Mouse (Mus musculus) layer of hippocampus, adult 11-12 months (tissue): ENCODE data around the gene Gen1.

Experiments used
- DNase-seq: peaks from one replicate; pipeline ENCODE4 v3.0.0; 2022; ENCODE audit warnings: low spot score

Gene Gen1

DNA sequence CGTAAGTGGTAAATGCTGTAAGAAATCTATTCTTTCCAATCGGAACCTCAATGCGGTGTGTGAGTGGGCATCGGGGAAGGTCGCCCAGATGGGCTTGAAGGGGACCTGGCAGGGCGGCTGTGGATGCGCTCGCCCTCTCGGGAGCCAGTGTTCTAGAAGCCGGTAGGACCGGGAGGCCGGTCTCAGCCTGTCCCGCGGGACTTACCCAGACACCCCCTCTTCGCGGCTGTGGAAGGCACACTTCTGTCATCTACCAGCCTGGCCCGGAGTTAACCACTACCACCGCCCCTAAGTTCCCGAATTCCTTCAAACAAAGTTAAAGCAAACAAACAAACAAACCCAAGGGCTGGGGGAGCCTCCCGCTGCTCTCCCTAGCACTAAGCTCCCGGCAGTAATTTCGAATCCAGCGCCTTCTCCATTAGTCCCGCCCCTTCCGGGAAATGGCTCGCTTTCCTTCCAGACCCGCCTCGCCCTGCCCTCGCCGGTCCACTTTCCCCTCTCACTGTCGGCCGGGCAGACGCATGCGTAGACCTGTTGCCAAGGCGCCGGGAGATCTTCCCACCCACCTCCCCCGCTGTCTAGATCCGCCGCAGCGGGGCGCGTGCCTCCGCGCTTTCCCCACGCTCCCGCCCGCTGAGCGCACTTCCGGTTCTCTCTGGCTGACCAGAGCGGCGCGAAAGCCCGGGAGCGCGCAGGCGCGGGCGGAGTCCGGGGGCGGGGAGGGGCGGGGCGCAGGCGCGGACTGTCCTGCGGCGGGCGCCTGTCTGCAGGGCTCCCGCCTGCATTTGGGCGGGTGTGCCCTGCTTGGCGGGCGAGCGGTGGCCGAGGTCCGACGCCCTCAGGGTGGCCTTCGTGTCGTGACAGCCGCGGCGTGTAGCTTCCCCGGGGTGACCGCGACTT, at the start of gene Gen1, which contains the start of gene Smc6:
Gene Gen1, minus strand, starts transcription at position 420 of the 900 bp plus-strand sequence.
Gene Smc6, plus strand, starts transcription at position 505 of the 900 bp plus-strand sequence.
- DNase-seq, result peak; percentile 92

DNA sequence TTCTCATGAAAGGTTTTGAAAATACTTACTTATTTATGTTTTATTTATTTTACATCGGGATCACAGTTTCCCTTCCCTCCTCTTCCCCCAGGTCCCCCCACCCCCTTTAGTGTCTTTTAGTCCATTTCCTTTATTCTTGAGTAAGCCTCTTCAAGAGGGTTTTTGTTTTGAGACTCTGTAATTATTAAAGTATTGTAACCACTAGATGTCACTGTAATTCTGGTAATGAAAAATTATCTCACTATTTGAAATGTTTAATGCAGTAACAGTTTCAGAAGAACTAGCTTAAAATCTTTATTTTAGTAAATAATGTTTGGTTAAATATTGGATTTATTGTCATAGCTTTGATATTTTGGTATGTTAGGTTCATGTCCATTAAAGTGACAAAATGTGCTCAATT, 48.2 kb upstream of the Gen1 start:
- DNase-seq, result no peak

DNA sequence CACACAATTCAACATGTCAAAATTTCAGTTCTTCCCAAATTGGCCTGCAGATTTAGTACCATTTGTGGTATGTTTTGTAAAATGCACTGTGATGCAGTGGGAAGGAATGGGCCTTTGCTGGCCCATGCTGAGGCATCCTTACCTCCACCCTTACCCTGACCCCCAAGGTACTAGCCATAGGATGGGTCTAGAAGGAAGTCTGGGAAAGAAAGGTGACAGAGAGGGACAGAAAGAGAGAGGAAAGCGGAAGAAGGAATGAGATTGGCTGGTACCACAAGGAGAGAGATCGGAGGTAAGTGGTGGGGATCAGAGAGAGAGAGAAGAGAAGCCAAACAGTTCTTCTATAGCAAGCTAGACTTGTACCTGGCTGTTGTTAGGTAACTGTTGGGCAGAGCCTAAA, 45.5 kb upstream of the Gen1 start:
- DNase-seq, result no peak

DNA sequence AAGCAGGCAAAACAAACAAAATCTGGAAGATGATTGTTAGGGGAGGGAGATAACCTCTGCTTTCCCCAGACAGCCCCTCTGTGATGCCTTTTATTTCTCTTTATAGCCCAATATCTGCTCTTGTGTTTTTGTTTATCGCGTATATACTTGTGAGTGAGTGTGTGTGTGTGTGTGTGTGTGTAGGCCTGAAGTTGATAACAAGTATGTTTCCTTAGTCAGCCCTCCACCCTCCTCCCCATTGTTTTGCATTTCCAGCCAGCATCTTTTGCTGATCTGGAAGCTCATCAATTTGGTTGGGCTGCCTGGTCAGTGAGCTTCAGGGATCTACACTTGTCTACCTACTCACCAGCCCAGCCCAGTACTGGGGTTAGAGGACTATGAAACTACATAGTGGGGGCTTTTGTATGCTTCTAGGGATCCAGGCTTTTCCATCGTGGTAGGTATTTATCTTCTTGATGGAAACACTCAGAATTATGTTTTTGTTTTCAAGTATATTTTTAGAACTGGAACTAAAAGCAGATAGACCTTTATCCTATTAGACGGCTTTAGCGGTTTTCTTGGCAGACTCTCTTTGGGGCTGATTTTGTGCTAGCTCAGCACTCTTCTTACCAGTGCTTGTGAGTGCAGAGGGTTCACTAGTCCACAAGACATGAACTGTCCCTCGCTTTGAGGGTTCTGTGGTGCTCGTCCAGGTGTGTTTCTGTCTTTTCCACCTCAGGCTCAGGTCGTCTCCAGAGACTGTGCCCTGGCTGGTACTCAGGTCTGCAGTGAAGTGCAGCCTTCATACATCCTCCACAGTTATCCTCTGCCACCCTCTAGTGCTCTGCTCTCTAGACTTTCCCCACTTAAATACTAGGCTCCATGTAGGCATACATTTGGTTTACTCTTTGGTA, 41.4 kb upstream of the Gen1 start:
- DNase-seq, result no peak

DNA sequence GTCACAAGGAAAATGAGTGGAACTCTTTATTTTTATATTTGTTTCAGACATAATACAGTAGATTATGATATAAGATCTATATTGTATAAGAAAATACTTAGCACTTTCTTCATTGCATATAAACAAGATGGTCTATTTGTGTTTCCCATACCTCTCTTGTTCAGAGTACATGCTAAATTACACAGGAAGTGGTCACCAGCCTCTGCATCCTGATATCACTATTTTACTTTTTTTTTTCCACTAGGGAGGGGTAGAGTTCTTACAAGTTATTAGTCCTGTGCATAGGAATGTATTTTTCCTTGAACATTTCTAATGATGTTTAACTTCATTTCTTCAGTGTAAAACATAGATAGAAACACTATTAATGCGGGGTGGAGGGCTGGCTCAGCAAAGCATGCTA, 35.3 kb upstream of the Gen1 start:
- no peak for DNase-seq

DNA sequence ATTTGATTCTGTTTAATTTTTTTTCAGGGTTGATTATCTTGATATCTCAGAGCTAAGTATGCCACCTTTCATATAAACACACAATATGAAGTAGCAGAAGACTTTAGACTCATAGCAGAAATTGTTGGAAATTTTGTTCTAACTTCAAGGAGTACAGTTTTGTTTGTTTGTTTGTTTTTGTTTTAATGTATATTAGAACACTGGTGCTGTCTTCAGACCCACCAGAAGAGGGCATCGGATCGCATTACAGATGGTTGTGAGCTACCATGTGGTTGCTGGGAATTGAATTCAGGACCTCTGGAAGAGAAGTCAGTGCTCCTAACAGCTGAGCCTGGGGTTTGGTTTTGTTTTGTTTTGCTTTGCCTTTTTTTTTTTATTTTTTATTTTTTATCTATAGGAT, 20.8 kb upstream of the Gen1 start:
- DNase-seq, result no peak

DNA sequence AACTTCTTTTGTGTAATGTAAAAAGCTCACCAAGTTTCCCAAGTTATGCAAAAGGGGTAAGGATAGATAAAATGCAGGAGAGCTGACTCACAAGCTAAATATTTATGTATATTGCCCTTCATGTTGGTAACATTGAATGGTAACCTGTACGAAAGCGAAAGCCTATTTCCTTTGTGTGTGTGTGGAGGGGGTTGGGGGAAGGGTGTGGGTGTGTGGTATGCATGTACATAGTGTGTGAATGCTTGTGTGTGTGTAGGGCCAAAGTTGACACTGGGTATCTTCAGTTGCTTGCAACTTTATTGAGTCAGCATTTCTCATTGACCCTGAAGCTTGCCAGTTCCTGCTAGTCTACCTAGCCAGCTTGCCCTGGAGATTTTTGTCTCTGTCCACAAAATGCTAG, 16.0 kb upstream of the Gen1 start:
- DNase-seq, result no peak

DNA sequence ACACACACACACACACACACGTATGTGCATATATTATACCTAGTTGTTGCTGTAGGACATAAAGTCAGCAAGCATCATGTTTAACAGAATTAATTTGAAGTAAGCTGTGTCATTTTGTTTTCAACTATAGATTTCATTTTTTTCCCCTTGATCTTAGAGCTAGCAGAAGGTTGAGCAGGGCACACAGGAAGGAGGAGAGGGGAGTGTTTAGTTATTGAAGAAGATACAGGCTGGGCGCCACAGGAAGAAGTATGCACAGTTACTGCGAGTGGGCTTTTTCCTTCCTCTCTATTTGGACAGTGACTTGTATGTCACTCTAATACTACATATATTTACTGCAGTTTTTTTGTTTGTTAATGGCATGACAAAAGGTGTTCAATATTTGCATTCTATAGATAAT, 14.3 kb upstream of the Gen1 start:
- no peak for DNase-seq

DNA sequence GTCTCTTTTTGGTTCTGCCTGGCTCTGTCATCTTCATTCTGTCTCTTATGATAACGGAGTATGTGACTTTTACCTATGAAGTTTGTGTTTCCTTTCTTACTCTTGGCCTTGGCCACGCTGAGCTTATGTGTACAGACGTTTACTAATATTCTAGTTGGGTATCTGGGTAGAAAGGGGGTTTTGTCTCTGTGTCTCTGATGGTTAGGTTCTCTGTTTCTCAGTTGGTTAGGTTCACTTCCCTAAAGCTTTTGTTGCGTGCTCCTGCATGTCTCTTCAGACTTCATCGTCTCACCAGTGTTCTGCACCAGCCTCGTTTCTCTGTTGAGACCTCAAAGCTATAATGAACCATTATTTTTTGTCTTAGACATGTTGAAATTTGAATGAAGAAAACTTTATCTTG, 11.6 kb upstream of the Gen1 start:
- DNase-seq, result no peak

DNA sequence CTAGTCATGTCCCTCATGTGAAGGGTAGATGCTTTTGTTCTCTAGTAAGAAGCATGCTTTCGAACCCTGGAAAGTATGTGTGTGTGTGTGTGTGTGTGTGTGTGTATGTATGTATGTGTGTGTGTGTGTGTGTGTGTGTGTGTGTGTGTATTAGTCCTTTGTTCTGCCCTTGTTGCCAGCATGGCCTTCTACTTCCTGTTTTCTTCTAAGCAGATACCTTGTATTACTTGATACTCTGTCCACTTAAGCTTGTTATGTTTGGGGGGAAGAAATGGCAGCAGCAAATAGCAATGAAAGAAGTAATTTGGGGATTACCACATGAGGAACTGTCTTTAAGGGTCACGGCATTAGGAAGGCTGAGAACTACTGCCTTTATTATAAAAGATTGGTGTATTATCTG, 11.0 kb upstream of the Gen1 start:
- DNase-seq, result no peak

DNA sequence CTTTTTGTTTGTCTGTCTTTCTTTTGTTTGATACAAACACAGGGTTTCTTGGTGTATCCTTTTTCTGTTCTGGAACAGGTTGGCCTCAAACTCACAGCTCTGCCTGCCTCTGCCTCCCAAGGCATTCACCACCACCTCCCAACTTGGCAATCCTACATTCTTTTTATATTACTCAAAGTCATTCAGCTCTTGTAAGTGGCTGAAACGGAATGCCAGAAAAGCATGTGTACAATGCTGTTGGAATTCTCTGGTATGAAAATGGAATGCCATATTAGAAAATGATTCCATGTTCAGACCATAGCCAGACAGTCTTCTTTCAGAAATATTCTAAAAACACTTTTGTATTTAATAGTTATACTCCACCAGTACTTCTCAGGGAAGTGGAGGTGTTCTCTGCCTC, 7.6 kb upstream of the Gen1 start:
- DNase-seq, result no peak

DNA sequence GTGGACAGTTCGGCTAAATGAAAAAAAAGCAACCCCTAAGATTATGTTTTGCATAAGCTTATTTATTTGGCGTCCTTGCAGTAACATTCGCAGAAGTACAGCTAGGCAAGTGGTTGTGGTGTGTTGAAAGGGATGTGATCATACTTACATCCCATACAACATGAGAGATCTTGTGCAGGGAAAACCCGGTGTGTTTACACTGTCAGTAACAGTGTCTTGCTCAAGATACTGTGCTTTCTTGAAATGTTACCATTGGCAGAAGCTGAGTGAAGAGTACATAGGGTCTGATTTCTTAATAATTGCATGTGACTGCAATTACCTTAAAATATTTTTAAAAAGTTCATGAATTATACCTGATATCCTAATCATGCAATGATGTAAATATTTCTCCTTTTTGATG, 7.0 kb upstream of the Gen1 start:
- no peak for DNase-seq

DNA sequence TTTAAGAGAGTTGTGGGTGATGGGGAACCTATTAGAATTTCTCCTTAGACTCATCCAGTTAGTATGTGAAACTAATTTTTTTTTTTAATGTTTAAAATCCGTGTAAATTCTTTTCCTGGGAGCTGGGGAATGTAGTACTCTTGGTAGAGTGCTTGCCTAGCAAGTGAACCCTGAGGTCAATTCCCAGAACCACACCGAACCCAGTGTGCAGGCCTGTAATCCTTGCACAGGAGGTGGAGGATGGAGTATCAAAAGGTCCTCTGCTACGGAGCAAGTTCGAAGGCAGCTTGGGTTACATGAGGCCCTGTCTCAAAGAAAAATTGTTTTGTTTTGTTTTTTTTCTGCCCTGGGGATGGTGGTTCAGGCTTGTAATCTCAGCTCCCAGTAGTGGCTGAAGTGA, 1.4 kb upstream of the Gen1 start:
- DNase-seq, result no peak

DNA sequence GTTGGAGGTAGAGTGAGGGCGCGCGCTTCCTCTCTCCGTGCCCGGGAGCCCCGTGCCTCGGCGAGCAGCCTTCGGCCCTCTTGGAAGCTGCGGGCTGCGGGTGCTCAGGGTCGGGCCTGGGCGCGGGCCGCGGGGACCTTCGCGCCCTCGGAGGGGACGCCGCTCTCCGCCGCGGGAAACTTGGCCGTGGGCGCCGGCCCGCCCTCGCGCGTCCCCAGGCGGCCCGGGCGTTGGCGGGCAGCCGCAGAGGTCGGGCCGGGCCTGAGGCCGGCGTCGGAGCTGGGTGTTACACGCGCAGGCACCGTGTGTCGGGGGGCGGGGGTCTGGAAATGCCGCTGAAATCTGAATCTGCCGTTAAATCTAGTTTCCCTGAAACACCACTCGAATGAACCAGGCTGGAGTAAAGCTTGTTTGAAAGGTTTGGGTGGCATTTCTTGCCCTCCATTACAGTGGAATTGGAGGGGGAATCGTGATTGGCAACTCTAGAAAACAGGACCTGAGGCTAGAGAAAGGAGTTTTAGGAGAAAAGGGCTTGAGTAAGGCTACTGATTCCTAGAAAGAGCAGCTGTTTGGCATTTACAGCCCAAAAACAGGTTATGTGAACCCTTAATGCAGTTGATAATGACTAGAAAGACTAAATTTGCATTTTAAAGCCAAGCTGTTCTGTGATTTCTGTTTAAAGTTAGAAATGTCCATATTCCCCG, 833 bp upstream of the Gen1 start:
- DNase-seq, result peak; percentile 35

DNA sequence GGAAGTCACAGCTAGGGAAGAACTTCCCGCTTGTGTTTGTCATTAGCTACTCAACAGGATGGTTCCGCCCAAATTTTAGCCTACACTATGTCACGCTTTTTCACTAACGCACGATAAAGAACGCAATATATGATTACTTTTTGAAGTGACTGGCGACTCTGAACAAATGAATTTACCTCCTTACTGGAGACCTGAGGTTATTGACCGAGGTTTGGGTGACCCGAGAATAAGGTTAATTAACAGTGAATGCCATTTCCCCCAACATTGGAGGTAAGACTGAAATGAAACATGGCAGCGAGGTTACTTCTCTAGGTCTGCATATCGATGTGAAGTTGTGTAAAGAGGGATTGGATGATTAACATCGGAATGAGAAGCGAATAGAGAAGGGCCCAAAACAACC, 706 bp downstream of the Gen1 start:
- no peak for DNase-seq

DNA sequence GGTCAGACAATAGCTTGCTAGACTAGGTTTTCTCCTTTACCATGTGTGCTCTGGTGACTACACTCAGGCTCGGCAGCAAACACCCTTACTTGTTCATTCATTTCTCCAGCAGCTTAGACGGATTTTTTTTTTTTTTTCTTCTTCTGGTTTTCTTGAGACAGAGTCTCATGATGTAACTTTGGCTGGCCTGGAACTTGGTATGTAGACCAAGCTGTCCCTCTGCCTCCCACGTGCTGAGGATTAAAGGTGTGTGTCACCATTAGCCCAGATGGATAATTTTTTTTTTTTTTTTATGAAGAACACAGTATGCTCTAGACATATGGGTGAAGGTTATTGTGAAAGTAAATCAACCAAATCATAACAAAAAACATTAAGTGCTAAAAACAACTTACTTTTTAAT, 15.3 kb downstream of the Gen1 start:
- DNase-seq, result no peak

DNA sequence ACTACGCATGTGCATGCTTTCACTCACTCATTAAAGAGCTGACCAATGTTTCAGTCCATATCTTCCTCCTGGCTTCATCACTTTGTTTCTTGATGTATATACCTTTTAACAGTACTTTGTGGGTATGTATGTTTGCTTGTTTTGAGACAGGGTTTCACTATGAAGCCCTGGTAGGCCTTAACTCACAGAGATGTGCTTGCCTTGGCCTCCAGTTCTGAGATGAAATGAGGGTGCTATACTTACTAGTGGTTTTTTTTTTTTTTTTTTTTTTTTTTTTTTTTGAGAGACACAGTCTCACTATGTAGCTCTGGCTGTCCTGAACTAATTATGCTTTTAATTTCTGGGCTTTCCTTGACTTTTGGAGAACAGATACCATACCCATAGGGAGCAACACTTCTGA, 18.1 kb downstream of the Gen1 start:
- no peak for DNase-seq

DNA sequence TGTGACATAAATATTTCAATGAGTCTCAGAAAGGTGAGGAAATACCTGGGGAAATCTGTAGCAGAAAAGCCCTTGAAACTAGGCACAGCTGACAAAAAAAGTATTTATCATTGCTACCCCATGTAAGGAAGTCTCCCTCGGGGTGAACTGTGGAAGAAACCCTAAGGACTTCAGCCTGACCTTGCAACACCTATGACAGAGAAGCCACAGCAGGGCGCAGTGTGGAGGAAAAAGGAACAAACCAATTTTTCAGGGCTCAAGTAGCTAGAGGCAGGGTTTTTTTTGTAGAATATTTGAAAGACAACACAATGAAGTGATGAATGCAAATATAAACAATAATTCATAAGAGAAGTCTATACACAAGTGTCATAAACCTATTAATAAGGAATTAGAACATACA, 29.6 kb downstream of the Gen1 start:
- no peak for DNase-seq

DNA sequence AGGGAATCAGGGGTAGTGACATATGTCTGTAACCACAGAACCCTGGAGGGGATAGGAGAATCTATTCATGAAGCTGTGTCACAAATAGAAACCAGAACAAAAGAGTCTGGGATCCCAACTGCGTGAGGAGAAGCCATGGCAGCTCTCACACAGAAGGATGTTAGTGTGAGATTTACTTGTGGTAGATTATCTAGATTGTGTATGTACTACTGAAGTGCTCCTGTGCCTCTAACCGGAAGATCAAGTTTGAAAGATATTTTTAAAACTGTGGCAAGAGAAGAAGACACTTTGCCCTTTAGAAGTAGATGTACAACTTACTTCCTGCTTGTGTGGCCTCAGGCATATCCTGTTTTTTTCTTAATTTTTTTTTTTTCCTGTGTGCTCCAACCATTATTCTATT, 35.3 kb downstream of the Gen1 start:
- no peak for DNase-seq

DNA sequence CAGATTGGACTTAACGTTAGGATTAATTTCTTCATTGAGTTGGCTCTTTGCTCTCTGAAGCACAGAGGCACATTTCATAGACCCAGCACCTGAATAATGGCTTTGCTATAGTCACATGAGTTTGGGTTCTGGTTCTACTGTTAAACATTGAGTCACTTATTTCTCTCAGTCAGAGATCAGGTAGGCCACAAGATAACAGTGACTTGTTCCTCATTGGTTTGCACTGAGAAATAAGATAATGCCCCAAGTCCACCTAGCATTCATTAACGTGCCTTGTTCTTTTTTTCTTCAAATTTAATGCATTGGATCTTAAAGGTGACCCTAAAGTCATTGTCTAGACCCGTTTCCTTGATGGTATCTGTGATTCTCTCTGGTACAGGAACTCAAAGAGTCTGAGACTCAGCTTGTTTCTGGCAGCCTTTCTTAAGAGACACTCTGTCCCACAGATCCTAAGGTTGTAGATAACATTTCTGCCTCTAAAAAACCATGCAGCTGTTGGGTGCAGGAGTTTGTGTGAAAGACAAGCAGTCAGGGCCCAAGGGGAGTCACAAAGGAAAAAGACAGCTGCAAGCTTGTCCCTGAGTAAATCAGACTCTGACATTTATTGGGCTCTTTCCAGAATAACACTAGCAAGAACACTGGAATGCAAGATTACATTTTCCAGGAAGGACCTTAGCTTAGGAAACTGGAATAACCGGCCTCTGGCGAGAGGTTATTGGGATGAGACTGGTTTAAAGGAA, 38.9 kb downstream of the Gen1 start:
- DNase-seq, result no peak

DNA sequence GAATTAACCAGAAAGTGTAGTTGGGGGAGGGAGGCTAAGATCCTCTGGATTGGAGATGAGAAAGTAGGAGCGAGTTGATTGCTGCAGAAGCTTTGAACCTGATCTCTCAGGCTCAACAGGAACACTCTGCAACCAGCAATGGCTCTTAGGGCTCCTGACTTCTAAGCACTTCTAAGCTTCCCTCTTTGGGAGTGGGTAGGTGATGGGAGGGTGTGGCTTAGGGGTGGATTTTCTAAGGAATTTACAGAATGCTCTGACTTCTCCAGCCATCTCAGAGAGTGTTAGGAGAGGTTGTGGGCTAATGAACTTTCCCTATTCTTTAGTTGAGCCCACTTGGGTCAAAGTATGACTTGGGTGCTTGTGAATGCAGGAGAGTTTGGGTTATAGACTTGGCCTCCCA, 39.5 kb downstream of the Gen1 start:
- no peak for DNase-seq

DNA sequence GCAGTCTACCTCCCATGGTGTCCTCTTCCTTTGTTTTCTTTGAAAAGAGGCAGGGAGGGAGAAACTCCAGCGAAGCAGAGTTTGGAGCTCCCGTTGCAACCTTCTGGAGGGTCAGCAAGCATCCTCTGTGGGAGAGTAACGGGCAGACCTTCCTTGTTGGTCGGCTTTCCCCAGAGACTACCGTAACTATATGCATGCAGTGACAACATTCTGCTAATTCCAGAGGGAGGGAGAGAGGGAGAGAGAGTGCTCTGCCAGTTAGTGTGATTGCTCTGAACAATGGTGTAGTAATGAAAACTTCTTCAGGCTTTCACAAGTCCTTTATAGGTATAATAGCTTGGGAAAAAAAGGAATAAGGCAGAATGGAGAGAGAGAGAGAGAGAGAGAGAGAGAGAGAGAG, 40.9 kb downstream of the Gen1 start:
- no peak for DNase-seq
